Mouse (Mus musculus) heart, adult 2 months (tissue): ENCODE results near the gene Ccdc92b. TPM values are rescaled to one million over a fixed set of nuclear protein-coding genes. Genes with fewer than 3 reads are reported as not detected.
A peak's percentile ranks its signal among the peaks of the same experiment; 100 is the strongest.

Experiments used
- DNase-seq, 2 experiments: peaks; one replicate each; pipeline ENCODE4 v3.0.0; 2021
- H3K27ac ChIP-seq: fragments of 200-600 bp; 2 replicates; pipeline ENCODE4 v1.8.1; 2022
- H3K27me3 ChIP-seq: fragments of 200-500 bp; 2 replicates; pipeline ENCODE4 v1.6.1; 2012; ENCODE audit warnings: mild to moderate bottlenecking, low read length, inconsistent platforms, mixed read lengths; ENCODE audit not compliant: control insufficient read depth, insufficient read depth
- H3K36me3 ChIP-seq: fragments of 200-500 bp; 2 replicates; pipeline ENCODE4 v1.6.1; 2012; ENCODE audit warnings: low read length, inconsistent platforms; ENCODE audit not compliant: control insufficient read depth, insufficient read depth
- H3K4me1 ChIP-seq: fragments of 200-500 bp; 2 replicates; pipeline ENCODE4 v1.6.1; 2011; ENCODE audit warnings: low read length; ENCODE audit not compliant: control insufficient read depth, insufficient read depth
- H3K4me3 ChIP-seq: fragments of 200-600 bp; 2 replicates; pipeline ENCODE4 v1.8.1; 2022
- H3K79me2 ChIP-seq: fragments of 200-500 bp; replicated peaks from 2 replicates; pipeline ENCODE4 v1.6.1; 2012; ENCODE audit warnings: mild to moderate bottlenecking, inconsistent platforms, low read length, moderate library complexity, mixed read lengths; ENCODE audit not compliant: control insufficient read depth, insufficient read depth
- H3K9ac ChIP-seq: fragments of 200-500 bp; 2 replicates; pipeline ENCODE4 v1.6.1; 2012; ENCODE audit warnings: low read depth, mild to moderate bottlenecking, control low read depth, inconsistent platforms, low read length, mixed read lengths
- CTCF ChIP-seq: fragments of 200-600 bp; IDR thresholded peaks from 2 replicates; pipeline ENCODE4 v1.8.1; 2022; ENCODE audit warnings: antibody characterized with exemption, mild to moderate bottlenecking, moderate library complexity
- EP300 ChIP-seq: fragments of 200-500 bp; IDR thresholded peaks from 2 replicates; pipeline ENCODE4 v1.6.1; 2011; ENCODE audit warnings: low read depth, low read length, control low read depth; ENCODE audit not compliant: insufficient read depth
- POLR2A ChIP-seq: fragments of 200-500 bp; IDR thresholded peaks from 2 replicates; pipeline ENCODE4 v1.6.1; 2011; ENCODE audit warnings: mild to moderate bottlenecking, low read depth, low read length, control low read depth; ENCODE audit not compliant: insufficient read depth
- WGBS: fragments of 180-500 bp; shearing (Covaris S2); methylation state at CpG from one replicate; pipeline ENCODE4 v1.1.7; 2018; 5-methylcytosine and 5-hydroxymethylcytosine counted together
- intact Hi-C: fragments of 180-260 bp; cut with DNase I; formaldehyde crosslinking; loops from one replicate; pipeline ENCODE4 v1.15.1; 2025
- polyA plus RNA-seq: library from polyadenylated mRNA; depleted of rRNA; stranded (reverse); fragments of >200 nt; gene quantifications from 2 replicates; pipeline ENCODE4 v1.2.3, GENCODE M21; 2012
- total RNA-seq, 2 experiments: library from RNA; stranded (reverse); gene quantifications; 2 replicates each; pipeline ENCODE4 v1.2.3; 2021

The Ccdc92b gene
- total and polyA plus RNA-seq, 3 experiments, result 0.23 to 0.32 (median 0.27) TPM

- peaks cover 7% of the 10 kb centered on the region; the same call in 1 of the 2 replicates for H3K36me3 ChIP-seq
- peaks cover 11% of the 10 kb centered on the region for H3K79me2 ChIP-seq
- H3K9ac ChIP-seq, result no peak overlapping the region
- TF ChIP-seq POLR2A (no peak), EP300 (no peak), CTCF (no peak)
- no peak overlapping the region for H3K4me3 ChIP-seq
- intact Hi-C loops, result loop anchor here (1.0 to 5.0 kb wide), 3 partner anchors 10 to 184 kb away; partner anchors contain the start of genes Mnt and Pafah1b1
- peaks cover 10% of the 10 kb centered on the region for H3K4me1 ChIP-seq
- no peak for DNase-seq
- 0 out of 2 replicates have a peak overlapping the region, but pooled peaks have one; percentile 8 for H3K27ac ChIP-seq
- WGBS, result 87% methylated on average over 1 of the region's 1 CpGs
- H3K27me3 ChIP-seq, result no peaks in the 10 kb centered on the region
Observed at GRCm38 (mm10) chr11:74647966-74648365, 28.6 kb downstream of the Ccdc92b start.

- H3K27ac ChIP-seq, result peak overlapping the region; percentile 94
- peak overlapping the region; percentile 72 for H3K4me3 ChIP-seq
- no peak for DNase-seq
- peaks cover 10% of the 10 kb centered on the region for H3K4me1 ChIP-seq
- peaks cover 11% of the 10 kb centered on the region for H3K79me2 ChIP-seq
- TF ChIP-seq EP300 (no peak), CTCF (no peak), POLR2A (no peak)
- H3K9ac ChIP-seq, result peak overlapping the region; percentile 77
- WGBS, result 7% methylated on average over 1 of the region's 1 CpGs
- no peaks in the 10 kb centered on the region for H3K27me3 ChIP-seq
- intact Hi-C loops, result loop anchor here (1.0 to 5.0 kb wide), 3 partner anchors 10 to 184 kb away; partner anchors contain the start of genes Mnt and Pafah1b1
- peaks cover 7% of the 10 kb centered on the region; the same call in 1 of the 2 replicates for H3K36me3 ChIP-seq
Observed at GRCm38 (mm10) chr11:74648676-74649075, 29.3 kb downstream of the Ccdc92b start.

GRCm38 (mm10) chr11:74649095-74649646 lies 29.8 kb downstream of the Ccdc92b start, which contains the start of gene Cluh:
Gene Cluh (plus strand): TSS chr11:74649495.
- Histone ChIP-seq H3K4me3 (peak within 1 kb of the TSS; percentile 72), H3K36me3 (peaks cover 7% of the 10 kb centered on the region; the same call in 1 of the 2 replicates), H3K4me1 (peaks cover 10% of the 10 kb centered on the region), H3K27ac (peak within 1 kb of the TSS; percentile 94), H3K9ac (peak within 1 kb of the TSS; percentile 100), H3K27me3 (no peaks in the 10 kb centered on the region), H3K79me2 (peaks cover 11% of the 10 kb centered on the region)
- peak; percentile 99 to 100 for DNase-seq
- no peak for TF ChIP-seq CTCF
- TF ChIP-seq POLR2A, result peak; percentile 53
- TF ChIP-seq EP300, result peak; percentile 86
- under 1% methylated on average over 58 of the region's 58 CpGs for WGBS
- intact Hi-C loops, result loop anchor here (2.0 to 5.0 kb wide), 2 partner anchors 76 to 183 kb away; partner anchors contain the start of genes Mnt and Pafah1b1

- peaks cover 11% of the 10 kb centered on the region for H3K79me2 ChIP-seq
- H3K9ac ChIP-seq, result peak overlapping the region; percentile 100
- H3K4me1 ChIP-seq, result peaks cover 12% of the 10 kb centered on the region
- WGBS, result 1% methylated on average over 49 of the region's 53 CpGs
- peak overlapping the region; percentile 72 for H3K4me3 ChIP-seq
- H3K36me3 ChIP-seq, result peaks cover 7% of the 10 kb centered on the region; the same call in 1 of the 2 replicates
- no peak for TF ChIP-seq CTCF
- no peak for TF ChIP-seq EP300
- no peak for TF ChIP-seq POLR2A
- no peak for DNase-seq
- intact Hi-C loops, result loop anchor here (2.0 to 5.0 kb wide), 2 partner anchors 75 to 182 kb away; partner anchors contain the start of genes Mnt and Pafah1b1
- H3K27ac ChIP-seq, result peak overlapping the region; percentile 94
- H3K27me3 ChIP-seq, result no peaks in the 10 kb centered on the region
Observed at GRCm38 (mm10) chr11:74649647-74650551, 30.5 kb downstream of the Ccdc92b start.

GRCm38 (mm10) chr11:74650576-74651100 lies 31.2 kb downstream of the Ccdc92b start:
- WGBS, result 27% methylated on average over 4 of the region's 4 CpGs
- intact Hi-C loops, result no loop called here
- Histone ChIP-seq H3K36me3 (peaks cover 7% of the 10 kb centered on the region; the same call in 1 of the 2 replicates), H3K27me3 (no peaks in the 10 kb centered on the region), H3K27ac (peak overlapping the region; percentile 94), H3K4me1 (peaks cover 12% of the 10 kb centered on the region), H3K4me3 (peak overlapping the region; percentile 72), H3K9ac (peak overlapping the region; percentile 100), H3K79me2 (peaks cover 11% of the 10 kb centered on the region)
- no peak for TF ChIP-seq POLR2A
- no peak for TF ChIP-seq CTCF
- TF ChIP-seq EP300, result no peak
- no peak for DNase-seq
